Mouse (Mus musculus) brain, adult 10 weeks (tissue): Measurements from ENCODE around the gene Bub1. TPM values are rescaled to one million over a fixed set of nuclear protein-coding genes. Genes with fewer than 3 reads are reported as not detected.

Experiments
- polyA plus RNA-seq: library from polyadenylated mRNA; stranded (reverse); fragments of 350-450 nt; fragmentation: Illumina TruSeq; extraction: RNeasy Lipid Tissue Mini Kit (QIAGEN cat#74804); gene quantifications from one replicate; pipeline ENCODE4 v1.2.3, GENCODE M21; 2015; ENCODE audit warnings: low read depth, low replicate concordance

Gene Bub1
- 0.49 TPM for polyA plus RNA-seq

GRCm38 (mm10) chr2:127831401-127832102 is at the start of gene Bub1:
TSS of gene Bub1 (minus strand) at chr2:127831865.

GRCm38 (mm10) chr2:127838576-127838975 is 6.9 kb upstream of the Bub1 start, which contains the start of gene Acoxl:
TSS of gene Acoxl (plus strand) at chr2:127838876.

GRCm38 (mm10) chr2:127791919-127792603 is 39.6 kb downstream of the Bub1 start, which contains the start of gene Mtln:
TSS of gene Mtln (minus strand) at chr2:127792488.

GRCm38 (mm10) chr2:127788440-127789116 is 43.1 kb downstream of the Bub1 start, which contains the start of gene Nphp1:
TSS of gene Nphp1 (minus strand) at chr2:127788897.

Other genes starting within 250 kb of the Bub1 start
- 9.0 TPM for gene Zfp661, start 244.8 kb downstream of the Bub1 start, polyA plus RNA-seq
- 94.9 TPM for gene Mrps5, start 244.6 kb downstream of the Bub1 start, polyA plus RNA-seq
- gene Mal, start 175.2 kb downstream of the Bub1 start, polyA plus RNA-seq, result 367 TPM
- 0.80 TPM for gene Mall, start 101.9 kb downstream of the Bub1 start, polyA plus RNA-seq
- gene Nphp1, start 43.0 kb downstream of the Bub1 start, polyA plus RNA-seq, result 16.0 TPM
- gene Mtln, start 39.4 kb downstream of the Bub1 start, polyA plus RNA-seq, result 89.0 TPM
- gene Acoxl, start 7.0 kb upstream of the Bub1 start, polyA plus RNA-seq, result not detected